Mouse (Mus musculus) activated CD4-positive, CD25-positive, alpha-beta regulatory T cell, adult 9 weeks (primary cell): ENCODE data around the gene Nr0b1. TPM values are rescaled to one million over a fixed set of nuclear protein-coding genes. Genes with fewer than 3 reads are reported as not detected.

Experiments
- polyA plus RNA-seq: library from polyadenylated mRNA; unstranded; fragments of 100-300 nt; shearing (Covaris generic); gene quantifications from one replicate; pipeline ENCODE4 v1.2.1, GENCODE M21; 2017

Nr0b1 gene
- polyA plus RNA-seq = not detected

DNA sequence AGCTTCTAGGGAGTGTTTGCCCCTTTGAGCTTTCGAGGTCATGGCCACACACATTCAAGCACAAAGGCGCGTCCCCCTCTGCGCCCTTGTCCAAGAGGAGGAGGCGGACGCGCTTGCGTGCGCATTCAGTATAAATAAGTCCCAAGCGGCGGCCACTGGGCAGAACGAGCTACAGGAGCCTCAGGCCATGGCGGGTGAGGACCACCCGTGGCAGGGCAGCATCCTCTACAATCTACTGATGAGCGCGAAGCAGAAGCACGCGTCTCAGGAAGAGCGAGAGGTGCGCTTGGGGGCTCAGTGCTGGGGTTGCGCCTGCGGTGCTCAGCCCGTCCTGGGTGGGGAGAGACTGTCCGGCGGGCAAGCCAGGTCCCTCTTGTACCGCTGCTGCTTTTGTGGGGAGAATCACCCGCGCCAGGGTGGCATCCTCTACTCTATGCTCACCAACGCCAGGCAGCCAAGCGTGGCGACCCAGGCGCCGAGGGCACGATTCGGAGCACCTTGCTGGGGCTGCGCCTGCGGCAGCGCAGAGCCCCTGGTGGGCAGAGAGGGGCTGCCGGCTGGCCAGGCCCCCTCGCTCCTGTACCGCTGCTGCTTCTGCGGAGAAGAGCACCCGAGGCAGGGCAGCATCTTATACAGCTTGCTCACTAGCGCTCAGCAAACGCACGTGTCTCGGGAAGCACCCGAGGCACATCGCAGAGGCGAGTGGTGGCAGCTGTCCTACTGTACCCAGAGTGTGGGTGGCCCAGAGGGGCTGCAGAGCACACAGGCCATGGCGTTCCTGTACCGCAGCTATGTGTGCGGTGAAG, at the start of gene Nr0b1:
Gene Nr0b1, plus strand, starts transcription at position 151 of the 806 bp plus-strand sequence.

Other genes with a start within 250 kb of the Nr0b1 start
- not detected for gene Samt3, start 147.6 kb upstream of the Nr0b1 start, polyA plus RNA-seq
- gene Mageb4, start 113.3 kb downstream of the Nr0b1 start, polyA plus RNA-seq = not detected